Mouse (Mus musculus) neural tube, embryonic 14.5 days (tissue): Measurements from ENCODE around the gene Angptl2. TPM values are rescaled to one million over a fixed set of nuclear protein-coding genes. Genes with fewer than 3 reads are reported as not detected.

Source experiments
- ATAC-seq: fragments of 200-750 bp; cut with Nextera tagmentation; 2 replicates; pipeline ENCODE4 v1.8.0; 2017; ENCODE audit warnings: low read depth, mild to moderate bottlenecking, moderate TSS enrichment, moderate library complexity
- H3K27ac ChIP-seq: fragments of 300-500 bp; sonication (generic); 2 replicates; pipeline ENCODE4 v1.5.1; 2014; ENCODE audit warnings: low read depth, mild to moderate bottlenecking, control low read depth, low read length, moderate library complexity, mixed read lengths
- H3K27me3 ChIP-seq: fragments of 300-500 bp; sonication (generic); 2 replicates; pipeline ENCODE4 v1.6.1; 2014; ENCODE audit warnings: low read length; ENCODE audit not compliant: control insufficient read depth, insufficient read depth
- H3K36me3 ChIP-seq: fragments of 300-500 bp; sonication (generic); 2 replicates; pipeline ENCODE4 v1.6.1; 2014; ENCODE audit warnings: low read length, mixed read lengths; ENCODE audit not compliant: control insufficient read depth, insufficient read depth
- H3K4me1 ChIP-seq: fragments of 300-500 bp; sonication (generic); 2 replicates; pipeline ENCODE4 v1.6.1; 2014; ENCODE audit warnings: low read length; ENCODE audit not compliant: control insufficient read depth, insufficient read depth
- H3K4me2 ChIP-seq: fragments of 300-500 bp; sonication (generic); 2 replicates; pipeline ENCODE4 v1.6.1; 2014; ENCODE audit warnings: mild to moderate bottlenecking, low read depth, low read length, control low read depth
- H3K4me3 ChIP-seq: fragments of 300-500 bp; sonication (generic); 2 replicates; pipeline ENCODE4 v1.5.1; 2014; ENCODE audit warnings: low read depth, low read length, control low read depth, mixed read lengths
- H3K9ac ChIP-seq: fragments of 300-500 bp; sonication (generic); replicated peaks from 2 replicates; pipeline ENCODE4 v1.6.1; 2014; ENCODE audit warnings: low read depth, mild to moderate bottlenecking, control low read depth, low read length, mixed read lengths
- H3K9me3 ChIP-seq: fragments of 300-500 bp; sonication (generic); 2 replicates; pipeline ENCODE4 v1.6.1; 2016; ENCODE audit warnings: low read length; ENCODE audit not compliant: control insufficient read depth
- WGBS: fragments of 180-500 bp; shearing (Covaris S2); extraction: QIAGEN DNeasy Blood & Tissue Kit; methylation state at CpG from one replicate; pipeline ENCODE4 v1.1.7; 2014; 5-methylcytosine and 5-hydroxymethylcytosine counted together
- polyA plus RNA-seq: library from polyadenylated mRNA; unstranded; fragments of >200 nt; fragmentation: Nextera tagmentation; extraction: Ambion mirVana; gene quantifications from 2 replicates; pipeline ENCODE4 v1.2.1, GENCODE M21; 2014

The Angptl2 gene
- polyA plus RNA-seq, 1 experiment from 2014 or later: 2.7 TPM

DNA sequence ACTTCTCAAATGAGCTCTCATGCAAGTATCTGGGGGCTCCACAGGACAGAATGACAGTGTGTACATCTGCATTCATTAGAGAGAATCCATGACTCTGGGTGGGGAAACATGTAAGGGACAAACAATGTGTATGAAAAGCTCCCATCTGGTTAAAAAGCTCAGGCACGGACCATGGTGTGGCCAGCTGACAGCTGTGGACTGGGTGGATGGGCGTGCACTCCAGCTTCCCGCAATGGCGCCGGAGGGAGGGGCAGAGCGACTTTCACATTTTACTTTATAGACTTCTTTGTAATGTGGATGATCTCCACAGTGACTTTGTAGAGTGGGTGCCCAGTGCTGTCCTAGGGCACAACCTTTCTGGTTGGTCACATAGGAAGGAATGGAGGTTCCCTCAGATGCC lies 36.9 kb downstream of the Angptl2 start:
- Histone ChIP-seq H3K4me1 (0 out of 2 replicates have a peak, but pooled peaks cover 5% of the 10 kb centered on the region), H3K9ac (no peak overlapping the region), H3K4me3 (no peak overlapping the region), H3K27me3 (no peaks in the 10 kb centered on the region), H3K36me3 (no peaks in the 10 kb centered on the region), H3K4me2 (no peak overlapping the region), H3K27ac (no peak overlapping the region), H3K9me3 (no peaks in the 10 kb centered on the region)
- no peak for ATAC-seq
- WGBS: 86% methylated on average over 6 of the region's 6 CpGs

DNA sequence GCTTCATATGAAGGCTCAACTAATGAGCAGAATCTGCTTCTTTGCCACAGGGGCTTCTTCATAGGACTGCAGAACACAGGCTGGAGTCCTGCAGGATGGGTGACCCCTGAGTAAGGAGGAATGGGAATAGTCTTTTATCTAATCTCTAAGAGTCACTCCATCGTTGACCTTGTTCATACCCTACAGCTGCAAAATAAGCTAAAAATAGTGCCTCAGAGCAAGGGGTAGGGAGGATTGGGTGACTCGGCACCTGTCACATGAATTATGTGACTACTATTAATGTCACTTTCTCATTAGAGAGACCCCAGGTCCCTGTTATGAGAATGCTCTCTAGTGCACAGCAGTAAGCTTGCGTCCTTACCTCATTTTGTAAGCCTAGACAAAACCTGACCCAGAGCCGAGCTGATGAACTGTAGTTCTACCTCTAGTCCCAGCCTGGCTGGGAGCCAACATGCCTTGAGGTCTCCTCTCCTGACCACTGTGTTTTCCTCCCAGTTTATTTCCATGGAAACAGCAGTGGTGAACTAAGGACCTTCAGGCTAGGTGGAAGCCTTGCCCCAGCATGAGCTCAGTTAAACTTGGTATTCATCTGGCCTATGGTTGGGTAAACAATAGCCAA lies 37.8 kb downstream of the Angptl2 start:
- Histone ChIP-seq H3K9me3 (no peaks in the 10 kb centered on the region), H3K27me3 (no peaks in the 10 kb centered on the region), H3K4me3 (no peak overlapping the region), H3K4me2 (no peak overlapping the region), H3K9ac (no peak overlapping the region), H3K4me1 (0 out of 2 replicates have a peak, but pooled peaks cover 5% of the 10 kb centered on the region), H3K27ac (no peak overlapping the region), H3K36me3 (no peaks in the 10 kb centered on the region)
- WGBS: 62% methylated on average over 4 of the region's 4 CpGs
- ATAC-seq: no peak

DNA sequence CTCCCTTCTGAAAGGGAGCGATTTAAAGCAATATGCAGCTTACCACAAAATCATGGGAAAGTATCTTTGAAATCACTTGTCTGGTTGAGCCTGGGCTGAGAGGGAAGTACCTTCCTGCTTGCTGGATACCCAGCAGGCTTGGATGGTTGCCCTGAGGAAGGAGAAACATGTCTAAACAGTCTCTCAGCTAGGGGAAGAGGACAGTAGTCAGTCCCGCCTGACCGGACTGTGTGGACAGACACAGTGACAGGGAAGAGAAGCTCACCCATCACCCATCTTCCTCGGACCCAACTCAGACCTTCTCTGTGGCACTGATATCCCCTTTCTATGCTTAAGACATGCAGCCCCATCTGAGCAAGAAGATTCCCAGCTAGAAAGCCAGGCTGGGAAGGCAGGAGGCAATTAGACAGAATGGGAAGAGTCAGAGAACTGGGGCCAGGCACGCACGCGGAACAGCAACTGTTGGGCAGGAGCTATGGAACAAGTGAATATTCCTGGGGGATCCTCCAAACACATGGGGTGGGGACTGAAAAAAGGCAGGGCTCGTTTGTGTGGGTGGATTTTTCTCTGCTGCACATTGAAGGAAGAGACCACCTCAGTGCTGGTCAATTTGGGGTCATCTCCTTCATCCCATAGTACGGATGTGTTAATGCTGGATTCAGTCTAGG lies 38.6 kb downstream of the Angptl2 start:
- ATAC-seq: no peak
- H3K27ac ChIP-seq: no peak overlapping the region
- 0 out of 2 replicates have a peak, but pooled peaks cover 5% of the 10 kb centered on the region for H3K4me1 ChIP-seq
- no peaks in the 10 kb centered on the region for H3K36me3 ChIP-seq
- H3K9ac ChIP-seq: no peak overlapping the region
- no peak overlapping the region for H3K4me3 ChIP-seq
- no peaks in the 10 kb centered on the region for H3K27me3 ChIP-seq
- WGBS: 85% methylated on average over 9 of the region's 9 CpGs
- H3K9me3 ChIP-seq: no peaks in the 10 kb centered on the region
- H3K4me2 ChIP-seq: no peak overlapping the region

DNA sequence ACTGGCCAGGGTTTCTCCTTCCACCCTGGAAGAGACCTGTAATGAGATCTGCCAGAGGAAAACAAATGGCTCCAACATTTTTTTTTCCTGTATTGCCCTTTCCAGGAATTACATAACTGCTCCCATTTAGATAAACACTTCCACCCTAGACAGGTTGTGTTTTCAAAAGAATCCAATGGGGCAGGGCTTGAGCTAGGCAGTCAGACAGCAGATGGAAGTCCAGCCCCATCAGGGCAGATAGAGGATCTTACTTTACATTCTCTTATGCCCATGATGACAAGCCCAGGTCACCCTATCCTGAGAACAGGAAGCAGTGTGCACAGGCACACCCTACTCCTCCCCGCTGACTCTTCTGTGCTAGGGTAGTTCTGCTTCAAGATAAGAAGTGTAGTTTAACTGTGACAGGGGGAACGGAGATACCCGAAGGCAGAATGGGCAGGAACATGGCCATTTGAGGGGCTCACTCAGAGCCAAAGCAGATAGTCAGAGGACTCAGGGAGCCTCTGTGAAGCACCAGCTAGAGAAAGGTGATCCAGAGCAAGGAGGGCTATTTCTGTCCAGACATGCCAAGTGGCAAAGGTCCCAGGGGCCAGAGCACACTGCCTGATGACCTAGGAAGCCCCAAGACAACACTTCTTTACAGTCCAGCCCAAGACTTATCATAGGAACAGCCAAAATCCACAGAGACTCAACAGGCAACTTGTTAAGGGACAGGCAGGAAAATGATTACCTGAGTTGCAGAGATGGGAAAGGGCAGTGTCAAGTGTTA lies 41.1 kb downstream of the Angptl2 start:
- H3K9ac ChIP-seq: no peak overlapping the region
- no peak overlapping the region for H3K4me2 ChIP-seq
- no peaks in the 10 kb centered on the region for H3K27me3 ChIP-seq
- H3K9me3 ChIP-seq: no peaks in the 10 kb centered on the region
- H3K4me3 ChIP-seq: no peak overlapping the region
- no peaks in the 10 kb centered on the region for H3K36me3 ChIP-seq
- ATAC-seq: no peak
- H3K4me1 ChIP-seq: 0 out of 2 replicates have a peak, but pooled peaks cover 5% of the 10 kb centered on the region
- no peak overlapping the region for H3K27ac ChIP-seq
- WGBS: 96% methylated on average over 3 of the region's 3 CpGs

DNA sequence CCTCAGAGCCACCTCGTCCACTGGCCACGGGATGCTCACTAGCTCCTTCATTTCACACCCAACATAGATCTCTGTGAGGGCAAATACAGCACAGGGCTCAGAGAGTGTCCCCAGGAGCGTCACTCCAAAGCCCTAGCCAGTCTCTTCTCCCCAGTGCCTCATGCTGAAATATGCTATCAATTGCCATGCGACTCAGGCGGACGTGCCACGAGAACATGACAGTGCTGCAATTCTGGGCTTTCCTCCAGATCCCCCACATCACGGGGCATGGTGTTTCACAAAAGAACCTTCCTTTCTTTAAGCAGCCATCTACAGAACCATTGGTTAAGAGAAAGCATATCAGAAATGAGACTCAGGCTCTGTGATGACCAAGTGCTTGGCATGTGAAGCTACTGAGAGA lies 44.9 kb downstream of the Angptl2 start:
- 77% methylated on average over 8 of the region's 8 CpGs for WGBS

DNA sequence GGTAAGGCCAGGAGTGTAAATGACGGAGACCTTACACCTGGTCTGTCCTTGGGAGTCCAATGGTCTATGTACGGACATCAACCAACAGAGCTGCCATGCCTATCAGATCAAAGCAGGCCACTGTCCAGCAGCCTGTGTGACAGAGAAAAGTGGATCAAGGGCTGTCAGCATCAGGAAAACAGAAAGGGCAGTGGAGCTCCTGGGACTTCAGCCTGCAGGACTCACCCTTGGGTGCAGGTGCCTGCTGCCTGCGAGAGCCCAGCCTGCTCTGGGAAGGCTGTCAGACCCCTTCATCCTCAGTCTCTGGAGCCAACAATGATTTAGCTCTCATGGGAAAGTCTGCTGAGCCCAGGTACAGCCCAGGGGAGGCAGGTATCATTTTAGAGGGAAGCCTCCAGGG lies 45.6 kb downstream of the Angptl2 start:
- no peaks in the 10 kb centered on the region for H3K36me3 ChIP-seq
- no peaks in the 10 kb centered on the region for H3K9me3 ChIP-seq
- no peaks in the 10 kb centered on the region for H3K4me1 ChIP-seq
- ATAC-seq: no peak
- H3K9ac ChIP-seq: no peak overlapping the region
- 92% methylated on average over 3 of the region's 3 CpGs for WGBS
- no peaks in the 10 kb centered on the region for H3K27me3 ChIP-seq
- H3K4me2 ChIP-seq: no peak overlapping the region
- H3K27ac ChIP-seq: no peak overlapping the region
- no peak overlapping the region for H3K4me3 ChIP-seq

More for the DNA sequence above, 44.9 kb downstream of the Angptl2 start:
- no peak overlapping the region for H3K4me2 ChIP-seq
- ATAC-seq: no peak
- no peaks in the 10 kb centered on the region for H3K4me1 ChIP-seq
- H3K36me3 ChIP-seq: no peaks in the 10 kb centered on the region
- no peak overlapping the region for H3K4me3 ChIP-seq
- no peaks in the 10 kb centered on the region for H3K27me3 ChIP-seq
- H3K9ac ChIP-seq: no peak overlapping the region
- H3K9me3 ChIP-seq: no peaks in the 10 kb centered on the region
- no peak overlapping the region for H3K27ac ChIP-seq

DNA sequence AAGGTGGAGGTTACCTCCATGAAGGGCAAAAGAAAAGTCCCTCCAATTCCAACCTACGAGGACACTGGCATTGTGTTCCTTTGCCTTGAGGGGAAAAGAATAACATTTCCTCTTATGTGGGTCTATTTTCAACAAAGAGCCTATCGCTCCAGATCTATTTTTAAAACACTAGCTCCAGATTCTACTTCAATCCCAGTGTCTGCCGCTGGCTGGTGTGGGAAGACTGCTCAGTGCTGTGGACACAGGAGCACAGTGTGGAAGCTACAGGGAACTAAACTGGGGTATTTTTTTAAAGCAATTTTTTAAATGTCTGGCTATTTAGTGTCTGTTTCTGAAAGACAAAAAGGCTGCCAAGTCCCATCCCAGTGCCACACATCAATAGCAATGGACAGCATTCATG lies 49.9 kb downstream of the Angptl2 start:
- Histone ChIP-seq H3K9ac (no peak overlapping the region), H3K27me3 (no peaks in the 10 kb centered on the region), H3K9me3 (no peaks in the 10 kb centered on the region), H3K27ac (no peak overlapping the region), H3K36me3 (no peaks in the 10 kb centered on the region), H3K4me2 (no peak overlapping the region), H3K4me3 (no peak overlapping the region), H3K4me1 (peaks cover 2% of the 10 kb centered on the region; the same call in 1 of the 2 replicates)
- no peak for ATAC-seq
- 83% methylated on average over 3 of the region's 3 CpGs for WGBS

DNA sequence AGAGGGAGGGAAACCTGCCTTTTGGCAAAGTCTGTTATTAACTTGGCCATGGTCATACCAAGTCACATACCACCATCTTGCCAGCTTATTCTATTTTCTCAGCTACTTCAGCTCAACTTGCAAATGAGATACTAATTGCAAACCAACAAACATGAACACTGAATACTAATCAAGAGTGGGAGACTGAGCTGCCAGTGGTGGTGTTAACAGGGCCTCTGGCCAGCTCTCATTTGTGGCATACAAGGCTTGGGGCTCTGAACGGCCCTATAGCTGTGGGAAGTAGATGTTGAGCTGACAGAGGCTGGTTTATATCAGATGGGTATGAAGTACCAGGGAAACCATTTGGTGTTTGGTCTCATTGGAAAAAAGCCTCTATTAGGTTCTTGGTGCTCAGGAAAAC lies 51.2 kb downstream of the Angptl2 start:
- Histone ChIP-seq H3K27me3 (no peaks in the 10 kb centered on the region), H3K36me3 (no peaks in the 10 kb centered on the region), H3K4me1 (peaks cover 2% of the 10 kb centered on the region; the same call in 1 of the 2 replicates), H3K27ac (no peak overlapping the region), H3K4me2 (no peak overlapping the region), H3K9me3 (no peaks in the 10 kb centered on the region), H3K9ac (no peak overlapping the region), H3K4me3 (no peak overlapping the region)
- no peak for ATAC-seq
- WGBS: 60% methylated on average over 1 of the region's 1 CpGs
